Mouse (Mus musculus) kidney, postnatal 0 days (tissue): ENCODE measurements at regions not wholly inside any gene's neighbourhood (a gene's known extent, or its start where the extent isn't known, plus 50 kb on each side); places are given as distances from the start of the nearest gene placed in this dataset.

Experiments used
- ATAC-seq: fragments of 200-750 bp; cut with Nextera tagmentation; replicated peaks from 2 replicates; pipeline ENCODE4 v1.8.0; 2017; ENCODE audit warnings: low read depth, moderate number of reproducible peaks, moderate TSS enrichment, moderate library complexity; ENCODE audit not compliant: low FRiP score
- DNase-seq: peaks from one replicate; pipeline ENCODE4 v3.0.0-alpha.2; 2016; ENCODE audit warnings: low spot score
- H3K27ac ChIP-seq: fragments of 300-500 bp; sonication (generic); 2 replicates; pipeline ENCODE4 v1.5.1; 2014; ENCODE audit warnings: mild to moderate bottlenecking
- H3K27me3 ChIP-seq: fragments of 300-500 bp; sonication (generic); 2 replicates; pipeline ENCODE4 v1.6.1; 2014; ENCODE audit warnings: low read length, mixed read lengths; ENCODE audit not compliant: insufficient read depth
- H3K36me3 ChIP-seq: fragments of 300-500 bp; sonication (generic); 2 replicates; pipeline ENCODE4 v1.6.1; 2014; ENCODE audit warnings: low read length, mixed read lengths; ENCODE audit not compliant: insufficient read depth
- H3K4me1 ChIP-seq: fragments of 300-500 bp; sonication (generic); replicated peaks from 2 replicates; pipeline ENCODE4 v1.6.1; 2014; ENCODE audit warnings: antibody characterized with exemption, low read length, mixed read lengths; ENCODE audit not compliant: insufficient read depth
- H3K4me2 ChIP-seq: fragments of 300-500 bp; sonication (generic); 2 replicates; pipeline ENCODE4 v1.6.1; 2014; ENCODE audit warnings: mild to moderate bottlenecking, low read length, moderate library complexity, mixed read lengths
- H3K4me3 ChIP-seq: fragments of 300-500 bp; sonication (generic); replicated peaks from 2 replicates; pipeline ENCODE4 v1.5.1; 2014; ENCODE audit warnings: low read depth, low read length
- H3K9ac ChIP-seq: fragments of 300-500 bp; sonication (generic); 2 replicates; pipeline ENCODE4 v1.6.1; 2014; ENCODE audit warnings: low read depth, low read length
- H3K9me3 ChIP-seq: fragments of 300-500 bp; sonication (generic); replicated peaks from 2 replicates; pipeline ENCODE4 v1.6.1; 2016; ENCODE audit warnings: low read length, inconsistent platforms, mixed read lengths
- CTCF ChIP-seq: IDR thresholded peaks from 2 replicates; pipeline ENCODE4 v1.5.1; 2016; ENCODE audit warnings: antibody characterized with exemption, low read depth, mild to moderate bottlenecking, moderate library complexity
- WGBS: fragments of 180-500 bp; shearing (Covaris S2); extraction: QIAGEN DNeasy Blood & Tissue Kit; methylation state at CpG from one replicate; pipeline ENCODE4 v1.1.7; 2014; 5-methylcytosine and 5-hydroxymethylcytosine counted together

DNA sequence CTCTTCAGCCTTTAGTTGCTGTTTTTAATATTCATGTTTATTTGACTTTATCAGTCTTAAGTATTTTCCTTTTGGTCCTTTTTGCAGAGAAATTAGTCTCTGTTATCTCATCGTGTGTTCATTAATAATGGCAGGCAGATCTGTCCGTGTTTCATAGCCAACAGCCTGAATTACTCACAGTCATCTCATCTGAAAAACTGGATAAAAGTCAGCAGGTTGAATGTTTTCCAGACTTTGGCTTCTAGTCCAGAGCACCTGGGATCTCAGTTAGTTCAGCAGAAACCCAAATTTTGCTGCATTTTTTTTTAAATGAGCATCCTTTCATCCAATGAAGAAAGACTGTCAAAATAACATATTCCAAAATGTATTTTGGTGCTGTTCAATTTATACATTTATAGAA lies 224.3 kb downstream of the Btg1 start:
- Histone ChIP-seq H3K4me1 (no peaks in the 10 kb centered on the region), H3K9ac (no peak overlapping the region), H3K4me2 (no peak overlapping the region), H3K9me3 (no peaks in the 10 kb centered on the region), H3K4me3 (no peak overlapping the region), H3K27me3 (no peaks in the 10 kb centered on the region), H3K36me3 (no peaks in the 10 kb centered on the region), H3K27ac (no peak overlapping the region)
- 79% methylated on average over 2 of the region's 2 CpGs for WGBS
- TF ChIP-seq CTCF, result no peak
- no peak for ATAC-seq
- DNase-seq, result no peak

DNA sequence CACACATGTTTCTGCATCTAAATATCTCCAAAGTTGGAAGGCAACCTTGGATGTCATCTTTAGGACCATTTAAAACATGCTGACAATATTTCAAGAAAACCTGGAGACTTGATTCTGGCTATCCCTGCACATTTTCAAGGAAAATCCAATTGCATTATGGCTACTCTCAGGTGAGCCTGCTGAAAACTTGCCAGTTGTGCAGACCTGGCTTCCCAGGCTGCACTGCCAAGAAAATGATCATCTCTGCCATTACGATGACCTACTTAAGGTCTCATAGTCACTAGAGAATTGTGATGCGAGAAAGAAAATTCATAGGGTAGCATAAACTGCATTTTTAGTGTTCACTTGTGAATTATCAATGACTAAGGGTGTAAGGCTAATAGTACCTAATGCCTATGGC lies 225.2 kb downstream of the Btg1 start:
- no peak overlapping the region for H3K9ac ChIP-seq
- H3K27ac ChIP-seq, result no peak overlapping the region
- H3K36me3 ChIP-seq, result no peaks in the 10 kb centered on the region
- no peaks in the 10 kb centered on the region for H3K9me3 ChIP-seq
- H3K27me3 ChIP-seq, result no peaks in the 10 kb centered on the region
- no peak overlapping the region for H3K4me2 ChIP-seq
- no peak overlapping the region for H3K4me3 ChIP-seq
- ATAC-seq (no peak), DNase-seq (no peak)
- WGBS, result 95% methylated on average over 2 of the region's 2 CpGs
- TF ChIP-seq CTCF, result no peak
- H3K4me1 ChIP-seq, result no peaks in the 10 kb centered on the region

GRCm38 (mm10) chr10:96845906-96846305 lies 229.1 kb downstream of the Btg1 start:
- Histone ChIP-seq H3K9me3 (no peaks in the 10 kb centered on the region), H3K27ac (no peak overlapping the region), H3K4me2 (no peak overlapping the region), H3K27me3 (no peaks in the 10 kb centered on the region), H3K4me3 (no peak overlapping the region), H3K36me3 (no peaks in the 10 kb centered on the region), H3K9ac (no peak overlapping the region), H3K4me1 (no peaks in the 10 kb centered on the region)
- ATAC-seq (no peak), DNase-seq (no peak)
- TF ChIP-seq CTCF, result no peak
- whole genome bisulfite sequencing, result 76% methylated on average over 4 of the region's 4 CpGs

- Histone ChIP-seq H3K9me3 (no peaks in the 10 kb centered on the region), H3K9ac (no peak overlapping the region), H3K27ac (no peak overlapping the region), H3K4me3 (no peak overlapping the region), H3K4me1 (no peaks in the 10 kb centered on the region), H3K36me3 (no peaks in the 10 kb centered on the region), H3K27me3 (no peaks in the 10 kb centered on the region), H3K4me2 (no peak overlapping the region)
- no peak for TF ChIP-seq CTCF
- 63% methylated on average over 6 of the region's 6 CpGs for WGBS
- ATAC-seq, result no peak
- no peak for DNase-seq
These were observed 230.2 kb downstream of the Btg1 start for GRCm38 (mm10) chr10:96847028-96847427.

GRCm38 (mm10) chr10:96847433-96848165 lies 230.8 kb downstream of the Btg1 start:
- Histone ChIP-seq H3K4me1 (no peaks in the 10 kb centered on the region), H3K4me3 (no peak overlapping the region), H3K4me2 (no peak overlapping the region), H3K9me3 (no peaks in the 10 kb centered on the region), H3K9ac (no peak overlapping the region), H3K27ac (no peak overlapping the region), H3K27me3 (no peaks in the 10 kb centered on the region), H3K36me3 (no peaks in the 10 kb centered on the region)
- WGBS, result 72% methylated on average over 5 of the region's 5 CpGs
- DNase-seq, result no peak
- no peak for TF ChIP-seq CTCF
- no peak for ATAC-seq

DNA sequence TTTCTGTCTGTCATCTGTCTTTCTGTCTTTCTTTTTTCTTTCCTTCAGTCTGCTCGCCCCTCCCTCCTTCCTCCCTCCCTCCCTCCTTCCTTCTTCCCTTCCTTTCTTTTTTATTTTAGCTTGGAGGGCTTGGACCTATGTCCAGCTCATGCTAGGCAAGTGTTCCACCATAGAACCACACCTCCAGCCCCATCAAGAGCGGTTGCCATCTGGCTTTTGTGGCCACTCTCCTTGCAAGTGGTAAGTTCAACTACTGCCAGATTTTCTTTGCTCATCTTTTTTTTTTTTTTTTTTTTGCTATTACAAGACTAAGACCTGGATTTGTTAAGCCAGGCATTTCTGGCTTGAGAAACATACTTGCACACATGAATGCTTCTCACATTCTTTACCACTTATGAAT lies 231.7 kb downstream of the Btg1 start:
- no peak overlapping the region for H3K4me2 ChIP-seq
- H3K4me1 ChIP-seq, result no peaks in the 10 kb centered on the region
- no peaks in the 10 kb centered on the region for H3K36me3 ChIP-seq
- H3K27ac ChIP-seq, result no peak overlapping the region
- WGBS, result 82% methylated on average over 2 of the region's 2 CpGs
- no peak for DNase-seq
- H3K9me3 ChIP-seq, result no peaks in the 10 kb centered on the region
- no peaks in the 10 kb centered on the region for H3K27me3 ChIP-seq
- no peak overlapping the region for H3K9ac ChIP-seq
- no peak overlapping the region for H3K4me3 ChIP-seq
- TF ChIP-seq CTCF, result no peak
- no peak for ATAC-seq

- ATAC-seq, result no peak
- no peak overlapping the region for H3K4me3 ChIP-seq
- H3K9me3 ChIP-seq, result no peaks in the 10 kb centered on the region
- no peak overlapping the region for H3K4me2 ChIP-seq
- no peak for TF ChIP-seq CTCF
- H3K27me3 ChIP-seq, result no peaks in the 10 kb centered on the region
- H3K27ac ChIP-seq, result no peak overlapping the region
- H3K4me1 ChIP-seq, result no peaks in the 10 kb centered on the region
- no peak overlapping the region for H3K9ac ChIP-seq
- H3K36me3 ChIP-seq, result no peaks in the 10 kb centered on the region
- WGBS, result 51% methylated on average over 2 of the region's 2 CpGs
- no peak for DNase-seq
These were observed 243.6 kb downstream of the Btg1 start for GRCm38 (mm10) chr10:96860366-96860765.
